Mouse (Mus musculus): ENCODE data around the gene Hmx1. TPM values are rescaled to one million over a fixed set of nuclear protein-coding genes. Genes with fewer than 3 reads are reported as not detected.

Gene Hmx1
- polyA plus RNA-seq, 1 experiment from 2014 or later = not detected

- Histone ChIP-seq H3K27ac (no peak overlapping the region), H3K9ac (ENCODE audit: low read depth, low read length) (no peak overlapping the region), H3K4me2 (ENCODE audit: low read length) (no peak overlapping the region), H3K36me3 (ENCODE audit: insufficient read depth, low read length) (no peaks in the 10 kb centered on the region), H3K4me1 (replicated peaks; ENCODE audit: insufficient read depth, low read length) (peaks cover 13% of the 10 kb centered on the region), H3K4me3 (replicated peaks; ENCODE audit: low read depth, low read length) (no peak overlapping the region), H3K9me3 (replicated peaks; ENCODE audit: low read length) (no peaks in the 10 kb centered on the region), H3K27me3 (ENCODE audit: insufficient read depth, low read length) (peaks cover 100% of the 10 kb centered on the region)
- ATAC-seq (replicated peaks; ENCODE audit: low FRiP score, low read depth) = no peak
- WGBS = 18% methylated on average over 3 of the region's 3 CpGs
- no peak for DNase-seq (ENCODE audit: low spot score)
- no peak for TF ChIP-seq CTCF (IDR thresholded peaks at IDR 0.05; ENCODE audit: low read depth)
Observed at GRCm38 (mm10) chr5:35389915-35390314, 1.0 kb downstream of the Hmx1 start.

- TF ChIP-seq CTCF (IDR thresholded peaks at IDR 0.05; ENCODE audit: low read depth) = no peak
- Histone ChIP-seq H3K4me2 (ENCODE audit: low read length) (peak overlapping the region; percentile 59), H3K27me3 (ENCODE audit: insufficient read depth, low read length) (peaks cover 100% of the 10 kb centered on the region), H3K4me3 (replicated peaks; ENCODE audit: low read depth, low read length) (peak overlapping the region; percentile 37), H3K36me3 (ENCODE audit: insufficient read depth, low read length) (no peaks in the 10 kb centered on the region), H3K27ac (no peak overlapping the region), H3K9ac (ENCODE audit: low read depth, low read length) (no peak overlapping the region), H3K9me3 (replicated peaks; ENCODE audit: low read length) (no peaks in the 10 kb centered on the region), H3K4me1 (replicated peaks; ENCODE audit: insufficient read depth, low read length) (peaks cover 13% of the 10 kb centered on the region)
- no peak for ATAC-seq (replicated peaks; ENCODE audit: low FRiP score, low read depth)
- 4% methylated on average over 22 of the region's 22 CpGs for whole genome bisulfite sequencing
- no peak for DNase-seq (ENCODE audit: low spot score)
Observed at GRCm38 (mm10) chr5:35390848-35391655, 2.1 kb downstream of the Hmx1 start.

GRCm38 (mm10) chr5:35391656-35392333 lies 2.9 kb downstream of the Hmx1 start:
- H3K4me3 ChIP-seq (replicated peaks; ENCODE audit: low read depth, low read length) = peak overlapping the region; percentile 37
- no peaks in the 10 kb centered on the region for H3K36me3 ChIP-seq (ENCODE audit: insufficient read depth, low read length)
- peak overlapping the region; percentile 59 for H3K4me2 ChIP-seq (ENCODE audit: low read length)
- H3K27me3 ChIP-seq (ENCODE audit: insufficient read depth, low read length) = peaks cover 97% of the 10 kb centered on the region
- TF ChIP-seq CTCF (IDR thresholded peaks at IDR 0.05; ENCODE audit: low read depth) = no peak
- no peak overlapping the region for H3K27ac ChIP-seq
- under 1% methylated on average over 83 of the region's 88 CpGs for WGBS
- no peak overlapping the region for H3K9ac ChIP-seq (ENCODE audit: low read depth, low read length)
- peaks cover 13% of the 10 kb centered on the region for H3K4me1 ChIP-seq (replicated peaks; ENCODE audit: insufficient read depth, low read length)
- ATAC-seq (replicated peaks; ENCODE audit: low FRiP score, low read depth) (no peak), DNase-seq (ENCODE audit: low spot score) (no peak)
- no peaks in the 10 kb centered on the region for H3K9me3 ChIP-seq (replicated peaks; ENCODE audit: low read length)

- Histone ChIP-seq H3K9me3 (replicated peaks; ENCODE audit: low read length) (no peaks in the 10 kb centered on the region), H3K4me3 (replicated peaks; ENCODE audit: low read depth, low read length) (peak overlapping the region; percentile 37), H3K36me3 (ENCODE audit: insufficient read depth, low read length) (no peaks in the 10 kb centered on the region), H3K27me3 (ENCODE audit: insufficient read depth, low read length) (peaks cover 97% of the 10 kb centered on the region), H3K4me2 (ENCODE audit: low read length) (peak overlapping the region; percentile 59), H3K27ac (no peak overlapping the region), H3K9ac (ENCODE audit: low read depth, low read length) (no peak overlapping the region), H3K4me1 (replicated peaks; ENCODE audit: insufficient read depth, low read length) (peaks cover 13% of the 10 kb centered on the region)
- no peak for TF ChIP-seq CTCF (IDR thresholded peaks at IDR 0.05; ENCODE audit: low read depth)
- ATAC-seq (replicated peaks; ENCODE audit: low FRiP score, low read depth) (no peak), DNase-seq (ENCODE audit: low spot score) (no peak)
- WGBS = under 1% methylated on average over 37 of the region's 37 CpGs
Observed at GRCm38 (mm10) chr5:35392334-35392695, 3.4 kb downstream of the Hmx1 start.

GRCm38 (mm10) chr5:35395566-35396440 lies 6.9 kb downstream of the Hmx1 start:
- no peak for ATAC-seq (replicated peaks; ENCODE audit: low FRiP score, low read depth)
- H3K4me3 ChIP-seq (replicated peaks; ENCODE audit: low read depth, low read length) = peak overlapping the region; percentile 16; the same call in 1 of the 2 replicates
- 6% methylated on average over 9 of the region's 9 CpGs for WGBS

More at GRCm38 (mm10) chr5:35395566-35396440, 6.9 kb downstream of the Hmx1 start:
- peak overlapping the region; percentile 30; the same call in 1 of the 2 replicates for H3K4me2 ChIP-seq (ENCODE audit: low read length)
- H3K4me1 ChIP-seq (replicated peaks; ENCODE audit: insufficient read depth, low read length) = peaks cover 17% of the 10 kb centered on the region
- H3K27ac ChIP-seq = no peak overlapping the region
- H3K27me3 ChIP-seq (ENCODE audit: insufficient read depth, low read length) = peaks cover 97% of the 10 kb centered on the region
- no peaks in the 10 kb centered on the region for H3K9me3 ChIP-seq (replicated peaks; ENCODE audit: low read length)
- H3K36me3 ChIP-seq (ENCODE audit: insufficient read depth, low read length) = no peaks in the 10 kb centered on the region
- no peak overlapping the region for H3K9ac ChIP-seq (ENCODE audit: low read depth, low read length)
- DNase-seq (ENCODE audit: low spot score) = no peak
- TF ChIP-seq CTCF (IDR thresholded peaks at IDR 0.05; ENCODE audit: low read depth) = no peak

Data from kidney, postnatal 0 days (tissue).